Mouse (Mus musculus) olfactory bulb, adult 2 months (tissue): ENCODE results near the gene Gm3402.

Source experiments
- CTCF ChIP-seq: fragments of 200-500 bp; IDR thresholded peaks from 2 replicates; pipeline ENCODE4 v1.5.1; 2012; ENCODE audit warnings: low read depth, mild to moderate bottlenecking, low read length, moderate library complexity; ENCODE audit not compliant: insufficient read depth
- POLR2A ChIP-seq: fragments of 200-500 bp; IDR thresholded peaks from 2 replicates; pipeline ENCODE4 v1.6.1; 2012; ENCODE audit warnings: mild to moderate bottlenecking, low read depth, low read length, moderate library complexity; ENCODE audit not compliant: insufficient read depth

GRCm38 (mm10) chr5:146471821-146472220 is 42.1 kb upstream of the Gm3402 start:
- TF ChIP-seq POLR2A (no peak), CTCF (no peak)
